Mouse (Mus musculus): Measurements from ENCODE around the gene Ankrd54.
"Not testable (repeated sequence)": the region's sequence is repeated elsewhere in the genome, so short reads cannot be mapped to it uniquely, and the experiment has no call there.

The Ankrd54 gene

GRCm38 (mm10) chr15:79013382-79013781, 49.3 kb downstream of the Ankrd54 start:
- in situ Hi-C loops (cut with MboI, MseI), result no loop called here

- in situ Hi-C loops (cut with MboI, MseI), result no loop called here
Measured at GRCm38 (mm10) chr15:79011550-79011949, 51.1 kb downstream of the Ankrd54 start.

- in situ Hi-C loops (cut with MboI, MseI), result no loop called here
Measured at GRCm38 (mm10) chr15:79009734-79010133, 53.0 kb downstream of the Ankrd54 start.

GRCm38 (mm10) chr15:79007836-79008235, 54.9 kb downstream of the Ankrd54 start:
- in situ Hi-C loops (cut with MboI, MseI), result not testable (repeated sequence)

GRCm38 (mm10) chr15:79007059-79007458, 55.6 kb downstream of the Ankrd54 start:
- in situ Hi-C loops (cut with MboI, MseI), result no loop called here

- in situ Hi-C loops (cut with MboI, MseI), result no loop called here
Measured at GRCm38 (mm10) chr15:79006638-79007037, 56.1 kb downstream of the Ankrd54 start.

GRCm38 (mm10) chr15:79005581-79005980, 57.1 kb downstream of the Ankrd54 start:
- in situ Hi-C loops (cut with MboI, MseI), result no loop called here
